Mouse (Mus musculus): ENCODE data around the gene 2410137M14Rik. TPM values are rescaled to one million over a fixed set of nuclear protein-coding genes. Genes with fewer than 3 reads are reported as not detected.
"Not testable (repeated sequence)": the region's sequence is repeated elsewhere in the genome, so short reads cannot be mapped to it uniquely, and the experiment has no call there.

2410137M14Rik gene
- polyA plus RNA-seq, 1 experiment from 2014 or later, result not detected

GRCm38 (mm10) chr17:36993770-36994325 lies 12.8 kb upstream of the 2410137M14Rik start:
- ATAC-seq (replicated peaks; ENCODE audit: insufficient number of reproducible peaks, insufficient read depth, low FRiP score, low read depth), result no peak
- Histone ChIP-seq H3K9ac (no peak overlapping the region), H3K4me2 (no peak overlapping the region), H3K27ac (no peak overlapping the region), H3K36me3 (no peaks in the 10 kb centered on the region), H3K4me1 (replicated peaks) (0 out of 2 replicates have a peak, but pooled peaks cover 2% of the 10 kb centered on the region), H3K9me3 (replicated peaks) (no peaks in the 10 kb centered on the region), H3K4me3 (no peak overlapping the region), H3K27me3 (peaks cover 7% of the 10 kb centered on the region; the same call in 1 of the 2 replicates)
- WGBS, result 88% methylated on average over 4 of the region's 4 CpGs

GRCm38 (mm10) chr17:36992336-36993104 lies 11.5 kb upstream of the 2410137M14Rik start:
- Histone ChIP-seq H3K27ac (no peak overlapping the region), H3K9me3 (replicated peaks) (no peaks in the 10 kb centered on the region), H3K4me1 (replicated peaks) (peaks cover 8% of the 10 kb centered on the region; the same call in 1 of the 2 replicates), H3K27me3 (peaks cover 19% of the 10 kb centered on the region), H3K4me3 (no peak overlapping the region), H3K36me3 (no peaks in the 10 kb centered on the region), H3K4me2 (no peak overlapping the region), H3K9ac (no peak overlapping the region)
- ATAC-seq (replicated peaks; ENCODE audit: insufficient number of reproducible peaks, insufficient read depth, low FRiP score, low read depth), result no peak
- 53% methylated on average over 3 of the region's 3 CpGs for WGBS

GRCm38 (mm10) chr17:36990630-36991029 lies 9.6 kb upstream of the 2410137M14Rik start:
- peaks cover 23% of the 10 kb centered on the region for H3K27me3 ChIP-seq
- 95% methylated on average over 6 of the region's 6 CpGs for WGBS
- H3K4me2 ChIP-seq; H3K27ac ChIP-seq; H3K4me1 ChIP-seq (replicated peaks); H3K4me3 ChIP-seq; H3K9ac ChIP-seq; ATAC-seq (replicated peaks; ENCODE audit: insufficient number of reproducible peaks, insufficient read depth, low FRiP score, low read depth); H3K9me3 ChIP-seq (replicated peaks); H3K36me3 ChIP-seq: not testable (repeated sequence)

- Histone ChIP-seq H3K27ac (no peak within 1 kb of the TSS), H3K4me2 (peak within 1 kb of the TSS; percentile 58), H3K4me3 (peak within 1 kb of the TSS; percentile 28), H3K4me1 (replicated peaks) (peaks cover 8% of the 10 kb centered on the region; the same call in 1 of the 2 replicates), H3K27me3 (peaks cover 23% of the 10 kb centered on the region), H3K9me3 (replicated peaks) (no peaks in the 10 kb centered on the region), H3K9ac (no peak within 1 kb of the TSS), H3K36me3 (no peaks in the 10 kb centered on the region)
- ATAC-seq (replicated peaks; ENCODE audit: insufficient number of reproducible peaks, insufficient read depth, low FRiP score, low read depth), result no peak
- WGBS, result 26% methylated on average over 5 of the region's 5 CpGs
These were observed 8.4 kb upstream of the 2410137M14Rik start, which contains the start of gene H2-M5 for GRCm38 (mm10) chr17:36989437-36989836. Gene H2-M5, minus strand, starts transcription at chr17:36989537.

- no peak overlapping the region for H3K9ac ChIP-seq
- peak overlapping the region; percentile 28 for H3K4me3 ChIP-seq
- no peaks in the 10 kb centered on the region for H3K9me3 ChIP-seq (replicated peaks)
- WGBS, result 7% methylated on average over 24 of the region's 24 CpGs
- no peak for ATAC-seq (replicated peaks; ENCODE audit: insufficient number of reproducible peaks, insufficient read depth, low FRiP score, low read depth)
- peak overlapping the region; percentile 58 for H3K4me2 ChIP-seq
- no peak overlapping the region for H3K27ac ChIP-seq
- peaks cover 23% of the 10 kb centered on the region for H3K27me3 ChIP-seq
- H3K36me3 ChIP-seq, result no peaks in the 10 kb centered on the region
- H3K4me1 ChIP-seq (replicated peaks), result peaks cover 8% of the 10 kb centered on the region; the same call in 1 of the 2 replicates
These were observed 7.4 kb upstream of the 2410137M14Rik start for GRCm38 (mm10) chr17:36988475-36988874.

- Histone ChIP-seq H3K27ac (no peak overlapping the region), H3K9ac (no peak overlapping the region), H3K4me3 (no peak overlapping the region), H3K27me3 (peaks cover 3% of the 10 kb centered on the region), H3K4me1 (replicated peaks) (peaks cover 13% of the 10 kb centered on the region), H3K36me3 (no peaks in the 10 kb centered on the region), H3K4me2 (peak overlapping the region; percentile 67; the same call in 1 of the 2 replicates), H3K9me3 (replicated peaks) (no peaks in the 10 kb centered on the region)
- ATAC-seq (replicated peaks; ENCODE audit: insufficient number of reproducible peaks, insufficient read depth, low FRiP score, low read depth), result no peak
- 45% methylated on average over 5 of the region's 5 CpGs for WGBS
These were observed 1.5 kb upstream of the 2410137M14Rik start for GRCm38 (mm10) chr17:36982253-36983155.

- peak overlapping the region; percentile 40 for H3K4me3 ChIP-seq
- no peak overlapping the region for H3K9ac ChIP-seq
- H3K27ac ChIP-seq, result no peak overlapping the region
- peaks cover 13% of the 10 kb centered on the region for H3K4me1 ChIP-seq (replicated peaks)
- peak overlapping the region; percentile 67 for H3K4me2 ChIP-seq
- H3K27me3 ChIP-seq, result no peaks in the 10 kb centered on the region; the same call in 1 of the 2 replicates
- no peaks in the 10 kb centered on the region for H3K36me3 ChIP-seq
- ATAC-seq (replicated peaks; ENCODE audit: insufficient number of reproducible peaks, insufficient read depth, low FRiP score, low read depth), result no peak
- H3K9me3 ChIP-seq (replicated peaks), result no peaks in the 10 kb centered on the region
- WGBS, result 11% methylated on average over 4 of the region's 4 CpGs
These were observed 808 bp upstream of the 2410137M14Rik start for GRCm38 (mm10) chr17:36981845-36982244.

- Histone ChIP-seq H3K4me2 (no peak overlapping the region), H3K4me3 (no peak overlapping the region), H3K36me3 (no peaks in the 10 kb centered on the region), H3K4me1 (replicated peaks) (no peaks in the 10 kb centered on the region), H3K27ac (no peak overlapping the region), H3K27me3 (no peaks in the 10 kb centered on the region), H3K9me3 (replicated peaks) (no peaks in the 10 kb centered on the region), H3K9ac (no peak overlapping the region)
- WGBS, result 74% methylated on average over 8 of the region's 8 CpGs
- no peak for ATAC-seq (replicated peaks; ENCODE audit: insufficient number of reproducible peaks, insufficient read depth, low FRiP score, low read depth)
These were observed 7.7 kb downstream of the 2410137M14Rik start for GRCm38 (mm10) chr17:36973271-36973787.

- Histone ChIP-seq H3K27ac (no peak overlapping the region), H3K4me2 (no peak overlapping the region), H3K4me1 (replicated peaks) (no peaks in the 10 kb centered on the region), H3K36me3 (no peaks in the 10 kb centered on the region), H3K9me3 (replicated peaks) (no peaks in the 10 kb centered on the region), H3K9ac (no peak overlapping the region), H3K27me3 (no peaks in the 10 kb centered on the region), H3K4me3 (no peak overlapping the region)
- WGBS, result 77% methylated on average over 3 of the region's 3 CpGs
- no peak for ATAC-seq (replicated peaks; ENCODE audit: insufficient number of reproducible peaks, insufficient read depth, low FRiP score, low read depth)
These were observed 8.2 kb downstream of the 2410137M14Rik start for GRCm38 (mm10) chr17:36972791-36973190.

GRCm38 (mm10) chr17:36971172-36971850 lies 9.7 kb downstream of the 2410137M14Rik start:
- ATAC-seq (replicated peaks; ENCODE audit: insufficient number of reproducible peaks, insufficient read depth, low FRiP score, low read depth), result peak; percentile 20; the same call in 1 of the 2 replicates
- H3K4me1 ChIP-seq (replicated peaks), result no peaks in the 10 kb centered on the region
- no peaks in the 10 kb centered on the region for H3K36me3 ChIP-seq
- H3K9ac ChIP-seq, result no peak overlapping the region
- H3K27ac ChIP-seq, result no peak overlapping the region
- H3K4me2 ChIP-seq, result no peak overlapping the region
- 81% methylated on average over 6 of the region's 6 CpGs for WGBS
- no peaks in the 10 kb centered on the region for H3K9me3 ChIP-seq (replicated peaks)
- H3K4me3 ChIP-seq, result no peak overlapping the region
- H3K27me3 ChIP-seq, result no peaks in the 10 kb centered on the region

Data from heart, embryonic 15.5 days (tissue).